Mouse (Mus musculus): Measurements from ENCODE around the gene Tmem38b. TPM values are rescaled to one million over a fixed set of nuclear protein-coding genes. Genes with fewer than 3 reads are reported as not detected.
"Not testable (repeated sequence)": the region's sequence is repeated elsewhere in the genome, so short reads cannot be mapped to it uniquely, and the experiment has no call there.

The Tmem38b gene
- polyA plus RNA-seq, 1 experiment from 2014 or later, result 14.8 TPM

DNA sequence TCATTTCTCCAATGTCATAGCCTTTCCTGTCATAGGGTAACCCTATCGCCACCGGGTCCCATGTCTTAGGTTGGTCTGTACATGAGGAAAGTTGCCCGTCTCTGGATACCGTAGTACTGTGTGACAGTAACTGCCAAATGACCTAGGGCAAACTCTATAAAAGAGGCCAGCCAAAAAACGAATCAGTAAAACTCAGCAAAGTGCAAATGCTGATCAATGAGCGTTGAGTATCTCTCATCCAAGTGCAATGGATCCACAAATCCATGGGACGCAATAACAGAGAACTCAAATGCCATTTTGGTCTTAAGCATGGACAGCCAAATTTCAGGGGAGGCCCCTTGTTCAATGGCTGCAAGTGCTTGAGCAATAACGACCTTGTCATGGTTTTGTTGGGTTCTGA is 22.2 kb upstream of the Tmem38b start:
- not testable (repeated sequence) for H3K27ac ChIP-seq; H3K79me2 ChIP-seq (ENCODE audit: inconsistent target); H3K36me3 ChIP-seq (ENCODE audit: inconsistent target); H3K4me3 ChIP-seq (ENCODE audit: inconsistent target)
- WGBS (ENCODE audit: missing documents), result 100% methylated on average over 4 of the region's 8 CpGs

DNA sequence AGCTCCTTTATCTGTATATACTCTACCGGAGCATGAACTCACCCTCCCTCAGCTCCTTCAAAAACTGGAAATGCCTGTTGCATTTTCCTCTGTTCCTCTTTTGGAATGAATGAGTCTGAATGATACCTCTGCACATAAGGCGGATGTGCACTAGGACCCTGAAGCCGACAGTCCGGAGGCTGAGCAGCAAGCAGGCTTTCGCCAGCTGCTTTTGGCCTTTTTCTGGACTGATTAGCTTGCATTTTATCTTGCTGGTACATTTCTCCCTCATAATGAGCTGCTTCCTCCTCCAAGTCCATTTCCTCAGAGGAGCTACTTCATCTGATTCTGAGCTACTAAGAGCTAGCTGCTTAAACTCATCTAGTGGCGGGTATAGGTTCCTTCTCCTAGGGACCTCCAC is 19.4 kb upstream of the Tmem38b start:
- H3K27ac ChIP-seq; H3K36me3 ChIP-seq (ENCODE audit: inconsistent target); H3K4me3 ChIP-seq (ENCODE audit: inconsistent target); H3K79me2 ChIP-seq (ENCODE audit: inconsistent target): not testable (repeated sequence)
- WGBS (ENCODE audit: missing documents), result 92% methylated on average over 6 of the region's 6 CpGs

- Histone ChIP-seq H3K36me3 (ENCODE audit: inconsistent target) (no peaks in the 10 kb centered on the region), H3K4me3 (ENCODE audit: inconsistent target) (no peak overlapping the region)
- 86% methylated on average over 4 of the region's 5 CpGs for WGBS (ENCODE audit: missing documents)
These were observed 7.5 kb upstream of the Tmem38b start for GRCm38 (mm10) chr4:53818320-53818719.

DNA sequence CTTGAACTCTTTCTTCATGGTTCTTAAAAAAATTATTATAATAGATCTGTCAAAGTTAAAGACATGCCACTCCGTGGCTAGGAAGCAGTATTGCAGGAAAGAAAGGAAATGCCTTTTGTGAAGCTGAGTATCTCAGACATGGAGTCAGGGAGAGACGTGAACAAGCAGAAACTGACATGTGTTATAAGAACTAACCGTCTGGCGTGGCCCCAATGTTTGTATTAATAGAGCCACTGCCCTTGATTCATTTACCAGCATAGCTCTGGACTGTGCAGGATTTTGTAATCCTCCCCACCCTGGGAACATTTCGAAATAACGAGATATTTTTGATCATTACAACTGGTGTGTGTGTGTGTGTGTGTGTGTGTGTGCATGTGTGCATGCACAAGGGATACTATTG is 2.1 kb upstream of the Tmem38b start:
- WGBS (ENCODE audit: missing documents), result 9% methylated on average over 6 of the region's 6 CpGs
- H3K27ac ChIP-seq, result no peak overlapping the region
- no peaks in the 10 kb centered on the region for H3K36me3 ChIP-seq (ENCODE audit: inconsistent target)
- peaks cover 26% of the 10 kb centered on the region for H3K79me2 ChIP-seq (ENCODE audit: inconsistent target)
- no peak overlapping the region for H3K4me3 ChIP-seq (ENCODE audit: inconsistent target)

More at GRCm38 (mm10) chr4:53818320-53818719, 7.5 kb upstream of the Tmem38b start:
- no peak overlapping the region for H3K27ac ChIP-seq
- no peaks in the 10 kb centered on the region for H3K79me2 ChIP-seq (ENCODE audit: inconsistent target)

GRCm38 (mm10) chr4:53824831-53825230 is 1.0 kb upstream of the Tmem38b start:
- Histone ChIP-seq H3K36me3 (ENCODE audit: inconsistent target) (no peaks in the 10 kb centered on the region), H3K4me3 (ENCODE audit: inconsistent target) (no peak overlapping the region), H3K79me2 (ENCODE audit: inconsistent target) (peaks cover 38% of the 10 kb centered on the region), H3K27ac (no peak overlapping the region)
- WGBS (ENCODE audit: missing documents), result 64% methylated on average over 4 of the region's 4 CpGs

GRCm38 (mm10) chr4:53826641-53827248 is 900 bp downstream of the Tmem38b start:
- peak overlapping the region; percentile 63 for H3K27ac ChIP-seq
- peaks cover 57% of the 10 kb centered on the region for H3K79me2 ChIP-seq (ENCODE audit: inconsistent target)
- H3K4me3 ChIP-seq (ENCODE audit: inconsistent target), result peak overlapping the region; percentile 81
- no peaks in the 10 kb centered on the region for H3K36me3 ChIP-seq (ENCODE audit: inconsistent target)
- 4% methylated on average over 11 of the region's 11 CpGs for WGBS (ENCODE audit: missing documents)

DNA sequence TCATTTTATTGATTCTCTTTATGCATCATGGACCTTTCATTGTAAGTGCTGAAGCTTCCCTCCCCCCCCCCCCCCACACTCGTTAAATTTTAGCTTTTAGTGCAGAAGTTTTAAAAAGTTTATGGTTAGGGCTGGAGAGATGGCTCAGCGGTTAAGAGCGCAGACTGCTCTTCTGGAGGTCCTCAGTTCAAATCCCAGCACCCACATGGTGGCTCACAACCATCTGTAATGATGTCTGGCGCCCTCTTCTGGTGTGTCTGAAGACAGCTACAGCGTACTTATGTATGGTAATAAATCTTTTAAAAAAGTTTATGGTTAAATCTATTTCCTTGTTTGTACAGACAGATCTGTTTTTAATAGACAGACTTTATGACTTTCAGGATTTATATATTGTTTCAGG is 2.0 kb downstream of the Tmem38b start:
- no peaks in the 10 kb centered on the region for H3K36me3 ChIP-seq (ENCODE audit: inconsistent target)
- WGBS (ENCODE audit: missing documents), result 98% methylated on average over 4 of the region's 5 CpGs

DNA sequence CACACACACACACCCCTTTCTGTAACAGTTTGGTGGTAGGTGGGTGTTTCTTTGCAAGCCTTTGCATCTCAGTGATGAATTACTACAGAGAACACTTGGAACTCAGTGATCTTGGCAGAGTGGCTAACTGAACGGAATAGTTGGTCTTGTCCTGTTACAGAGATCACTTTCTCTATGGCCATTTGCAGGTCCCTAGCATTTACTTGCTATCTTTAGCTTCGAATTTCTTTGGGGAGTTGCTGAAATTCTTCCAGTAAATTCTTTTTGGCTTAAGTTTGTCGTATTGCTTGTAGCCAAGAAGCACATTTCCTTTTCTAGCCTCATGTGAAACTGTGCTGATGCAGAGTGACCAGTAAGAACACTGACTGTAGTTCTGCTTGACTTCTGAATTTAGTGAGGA is 3.1 kb downstream of the Tmem38b start:
- Histone ChIP-seq H3K36me3 (ENCODE audit: inconsistent target) (no peaks in the 10 kb centered on the region; the same call in 1 of the 2 replicates), H3K27ac (no peak overlapping the region), H3K4me3 (ENCODE audit: inconsistent target) (no peak overlapping the region), H3K79me2 (ENCODE audit: inconsistent target) (peaks cover 79% of the 10 kb centered on the region)
- 79% methylated on average over 3 of the region's 3 CpGs for WGBS (ENCODE audit: missing documents)

More for the DNA sequence above, 2.0 kb downstream of the Tmem38b start:
- Histone ChIP-seq H3K4me3 (ENCODE audit: inconsistent target) (no peak overlapping the region), H3K79me2 (ENCODE audit: inconsistent target) (peaks cover 68% of the 10 kb centered on the region), H3K27ac (no peak overlapping the region)

DNA sequence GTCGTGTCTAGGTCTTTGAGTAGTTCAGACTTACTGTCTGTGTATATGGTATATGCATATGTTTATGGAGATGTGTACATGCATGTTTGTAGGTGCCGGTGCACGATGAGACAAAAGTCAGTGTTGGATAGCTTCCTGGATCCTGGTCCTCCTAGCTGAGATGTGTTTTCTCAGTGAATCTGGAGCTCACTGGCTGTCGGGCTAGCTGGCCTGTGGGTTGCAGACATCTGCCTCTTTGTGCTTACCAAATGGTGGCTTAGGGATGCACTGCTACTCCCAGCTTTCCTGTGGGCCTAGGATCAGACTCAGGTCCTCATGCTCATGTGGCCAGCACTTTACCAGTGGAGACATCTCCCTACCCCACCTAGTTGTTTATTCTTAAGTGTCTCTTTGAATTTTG is 4.2 kb downstream of the Tmem38b start:
- H3K27ac ChIP-seq, result no peak overlapping the region
- 95% methylated on average over 4 of the region's 4 CpGs for WGBS (ENCODE audit: missing documents)
- H3K4me3 ChIP-seq (ENCODE audit: inconsistent target), result no peak overlapping the region
- peaks cover 90% of the 10 kb centered on the region for H3K79me2 ChIP-seq (ENCODE audit: inconsistent target)
- no peaks in the 10 kb centered on the region; the same call in 1 of the 2 replicates for H3K36me3 ChIP-seq (ENCODE audit: inconsistent target)

DNA sequence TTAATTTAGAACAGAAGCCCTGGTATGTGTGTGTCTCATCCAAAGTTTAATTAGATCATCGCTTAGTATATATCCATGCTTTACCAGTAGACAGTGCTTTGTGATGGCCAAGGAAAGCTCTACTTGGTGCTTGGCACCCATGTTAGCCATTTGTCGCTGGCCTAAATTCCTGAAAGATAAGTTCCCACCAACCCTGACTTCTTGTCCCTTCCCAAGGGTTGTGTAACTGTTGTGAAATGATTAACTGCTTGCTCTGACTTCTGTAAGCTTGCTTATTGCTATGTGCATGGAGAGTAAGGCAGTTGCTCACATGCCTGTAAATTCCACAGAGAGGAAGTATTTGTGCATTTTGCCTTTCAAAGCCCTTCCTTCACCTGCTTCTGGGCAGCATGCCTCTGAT is 4.7 kb downstream of the Tmem38b start:
- H3K4me3 ChIP-seq (ENCODE audit: inconsistent target), result no peak overlapping the region
- no peaks in the 10 kb centered on the region; the same call in 1 of the 2 replicates for H3K36me3 ChIP-seq (ENCODE audit: inconsistent target)
- no peak overlapping the region for H3K27ac ChIP-seq
- peaks cover 95% of the 10 kb centered on the region for H3K79me2 ChIP-seq (ENCODE audit: inconsistent target)
- 64% methylated on average over 2 of the region's 2 CpGs for WGBS (ENCODE audit: missing documents)

- WGBS (ENCODE audit: missing documents), result 25% methylated on average over 3 of the region's 3 CpGs
- no peaks in the 10 kb centered on the region; the same call in 1 of the 2 replicates for H3K36me3 ChIP-seq (ENCODE audit: inconsistent target)
- peaks cover 100% of the 10 kb centered on the region for H3K79me2 ChIP-seq (ENCODE audit: inconsistent target)
- no peak overlapping the region for H3K4me3 ChIP-seq (ENCODE audit: inconsistent target)
- H3K27ac ChIP-seq, result no peak overlapping the region
These were observed 6.5 kb downstream of the Tmem38b start for GRCm38 (mm10) chr4:53832321-53832720.

DNA sequence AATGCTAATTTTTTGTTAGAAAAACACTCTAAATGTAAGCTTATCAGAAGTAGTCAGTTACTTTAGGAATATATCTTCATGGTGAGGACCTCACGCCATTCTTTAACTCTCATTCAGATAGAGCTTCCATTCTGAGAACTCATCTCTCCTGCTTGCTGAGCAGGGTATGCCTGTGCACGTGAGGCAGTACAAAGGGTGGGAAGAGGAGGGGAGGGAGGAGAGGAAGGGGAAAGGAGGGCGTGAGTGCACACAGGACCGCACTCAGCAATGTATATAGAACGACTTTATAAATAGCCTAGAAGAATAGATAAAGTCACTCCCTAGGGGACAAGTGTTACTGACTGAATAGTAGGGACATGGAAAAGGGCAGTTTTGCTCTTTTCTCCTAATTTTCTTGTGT is 11.1 kb downstream of the Tmem38b start:
- 87% methylated on average over 5 of the region's 5 CpGs for WGBS (ENCODE audit: missing documents)
- Histone ChIP-seq H3K36me3 (ENCODE audit: inconsistent target) (no peaks in the 10 kb centered on the region; the same call in 1 of the 2 replicates), H3K27ac (no peak overlapping the region), H3K79me2 (ENCODE audit: inconsistent target) (peaks cover 91% of the 10 kb centered on the region), H3K4me3 (ENCODE audit: inconsistent target) (no peak overlapping the region)

DNA sequence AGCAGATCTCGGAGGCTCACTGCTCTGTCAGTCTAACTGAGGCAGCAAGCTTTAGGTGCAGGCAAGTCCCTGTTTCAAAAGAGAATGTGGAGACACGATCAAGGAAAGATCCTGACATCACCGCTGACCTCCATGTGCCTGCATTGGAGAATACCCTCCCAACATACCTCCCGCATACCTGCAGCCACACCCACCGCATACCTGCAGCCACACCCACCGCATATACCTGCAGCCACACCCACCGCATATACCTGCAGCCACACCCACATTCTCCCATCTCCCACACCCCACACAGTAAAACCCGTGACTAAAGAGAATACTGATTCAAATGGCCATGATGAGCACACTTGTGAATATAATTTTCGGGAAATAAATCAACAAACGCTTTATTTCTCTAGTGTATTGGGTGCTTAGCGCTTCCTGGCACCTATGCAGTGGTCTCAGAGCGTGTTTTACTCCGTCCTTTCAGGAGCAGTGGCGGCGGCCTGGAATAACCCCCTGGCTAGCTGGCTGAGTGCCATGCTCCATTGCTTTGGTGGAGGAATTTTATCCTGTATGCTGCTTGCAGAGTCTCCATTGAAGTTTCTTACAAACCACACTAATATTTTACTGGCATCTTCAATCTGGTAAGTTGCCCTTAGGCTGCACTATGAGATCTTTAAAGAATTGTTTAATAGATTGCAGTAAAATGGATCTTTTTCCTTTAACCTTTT is 14.5 kb downstream of the Tmem38b start:
- Histone ChIP-seq H3K36me3 (ENCODE audit: inconsistent target) (no peaks in the 10 kb centered on the region), H3K4me3 (ENCODE audit: inconsistent target) (no peak overlapping the region), H3K79me2 (ENCODE audit: inconsistent target) (peaks cover 75% of the 10 kb centered on the region), H3K27ac (no peak overlapping the region)
- WGBS (ENCODE audit: missing documents), result 96% methylated on average over 15 of the region's 15 CpGs

DNA sequence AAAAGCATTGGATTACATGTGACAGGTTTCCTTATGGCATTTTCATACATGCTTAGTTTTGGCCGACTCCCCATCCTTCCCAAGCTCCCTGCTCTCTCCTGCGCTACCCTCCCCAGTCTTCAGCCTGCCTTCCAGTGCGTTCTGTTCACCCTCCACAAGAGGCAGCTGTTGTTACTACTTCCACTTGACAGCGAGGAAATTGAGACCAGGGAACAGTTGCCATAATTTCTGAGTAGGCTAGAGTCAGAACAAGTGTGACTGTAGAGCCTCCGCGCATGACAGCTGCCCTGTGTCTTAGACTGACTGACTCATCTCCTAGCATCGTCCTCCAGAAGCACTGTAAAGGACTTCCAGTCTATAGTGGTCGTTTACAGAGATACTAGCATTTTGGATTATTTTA is 17.7 kb downstream of the Tmem38b start:
- 88% methylated on average over 8 of the region's 8 CpGs for WGBS (ENCODE audit: missing documents)
- H3K36me3 ChIP-seq (ENCODE audit: inconsistent target), result no peaks in the 10 kb centered on the region
- H3K79me2 ChIP-seq (ENCODE audit: inconsistent target), result peaks cover 66% of the 10 kb centered on the region
- H3K4me3 ChIP-seq (ENCODE audit: inconsistent target), result no peak overlapping the region
- H3K27ac ChIP-seq, result no peak overlapping the region

- Histone ChIP-seq H3K36me3 (ENCODE audit: inconsistent target) (no peaks in the 10 kb centered on the region), H3K27ac (no peak overlapping the region), H3K4me3 (ENCODE audit: inconsistent target) (no peak overlapping the region), H3K79me2 (ENCODE audit: inconsistent target) (peaks cover 55% of the 10 kb centered on the region)
- 72% methylated on average over 6 of the region's 6 CpGs for WGBS (ENCODE audit: missing documents)
These were observed 19.2 kb downstream of the Tmem38b start for GRCm38 (mm10) chr4:53844835-53845619.

Data from macrophage (primary cell).